ENCODE assay signal across 8 mouse cellular contexts in genomic region chr16:20651076-20651946, GRCm38 (mm10). TPM values are rescaled to one million over a fixed set of nuclear protein-coding genes. Genes with fewer than 3 reads are reported as not detected.
DNase-seq lines count a peak whose midpoint lies in the region; ATAC-seq and TF ChIP-seq lines count a peak whose summit lies in the region.

TSS of gene Psmd2 (plus strand) at chr16:20651652.

- peak; percentile 41 for TF ChIP-seq CTCF in layer of hippocampus, adult 2 months (conservative IDR thresholded peaks at IDR 0.05)
- TF ChIP-seq CTCF in lung, embryonic 14.5 days (IDR thresholded peaks at IDR 0.05; ENCODE audit: low read depth): peak; percentile 32
- no peak for TF ChIP-seq CTCF in olfactory bulb, adult 2 months (IDR thresholded peaks at IDR 0.05; ENCODE audit: insufficient read depth, low read depth, low read length)
- TF ChIP-seq CTCF in thymus, adult 2 months (IDR thresholded peaks at IDR 0.05; ENCODE audit: borderline replicate concordance, control insufficient read depth, extremely low read depth, insufficient read depth, low read length, poor library complexity): 0 out of 2 replicates have a peak, but pooled peaks have one; percentile 22

- peak within 1 kb of the TSS; percentile 74 to 97 for H3K4me3 ChIP-seq in ES-E14 (ENCODE audit: insufficient read depth in 1 of 2, low read depth in 1 of 2, low read length in 2 of 2, poor library complexity in 1 of 2, severe bottlenecking in 1 of 2)
- H3K4me3 ChIP-seq in forebrain, embryonic 16.5 days (replicated peaks; ENCODE audit: low read length): peak within 1 kb of the TSS; percentile 86
- H3K4me3 ChIP-seq in layer of hippocampus, adult 2 months: peak within 1 kb of the TSS; percentile 73
- peak within 1 kb of the TSS; percentile 75 for H3K4me3 ChIP-seq in lung, embryonic 14.5 days (ENCODE audit: low read depth, low read length)
- H3K4me3 ChIP-seq in olfactory bulb, adult 2 months (ENCODE audit: insufficient read depth, low read depth, low read length): peak within 1 kb of the TSS; percentile 58
- H3K4me3 ChIP-seq in thymus, adult 2 months (ENCODE audit: control insufficient read depth, insufficient read depth, low read length): peak within 1 kb of the TSS; percentile 89

- H3K27ac ChIP-seq in ES-E14 (ENCODE audit: insufficient read depth, low read depth, low read length, poor library complexity, severe bottlenecking): peak within 1 kb of the TSS; percentile 56
- H3K27ac ChIP-seq in forebrain, embryonic 16.5 days (ENCODE audit: low read length): peak within 1 kb of the TSS; percentile 83
- H3K27ac ChIP-seq in layer of hippocampus, adult 2 months: peak within 1 kb of the TSS; percentile 92
- H3K27ac ChIP-seq in lung, embryonic 14.5 days (ENCODE audit: low read depth): peak within 1 kb of the TSS; percentile 75
- peak within 1 kb of the TSS; percentile 89 for H3K27ac ChIP-seq in olfactory bulb, adult 2 months (ENCODE audit: insufficient read depth, low read depth, low read length)
- H3K27ac ChIP-seq in thymus, adult 2 months (ENCODE audit: control insufficient read depth, insufficient read depth, low read length): no peak within 1 kb of the TSS

- peak; percentile 78 for TF ChIP-seq POLR2A in olfactory bulb, adult 2 months (IDR thresholded peaks at IDR 0.05; ENCODE audit: insufficient read depth, low read depth, low read length)
- TF ChIP-seq POLR2A in thymus, adult 2 months (IDR thresholded peaks at IDR 0.05; ENCODE audit: control insufficient read depth, extremely low read depth, insufficient read depth, low read length, poor library complexity): peak; percentile 79

- in situ Hi-C loops in ES-E14 (cut with MboI; ENCODE audit: low sequenced_read_pairs in 2 of 2, unreplicated experiment in 2 of 2): no loop called here

- DNase-seq in ES-E14 (ENCODE audit: low read depth, low spot score): peak; percentile 88
- peak; percentile 95 for DNase-seq in cerebellum, adult 11-12 months
- peak; percentile 98 to 99 for DNase-seq in heart, postnatal 36 days
- peak; percentile 96 to 97 for DNase-seq in layer of hippocampus, adult 2 months (ENCODE audit: low spot score in 2 of 2)
- DNase-seq in lung, embryonic 14.5 days: peak; percentile 98
- peak; percentile 96 for DNase-seq in thymus, adult 2 months

- H3K4me2 ChIP-seq in forebrain, embryonic 16.5 days (ENCODE audit: low read length): peak within 1 kb of the TSS; percentile 99
- H3K4me2 ChIP-seq in lung, embryonic 14.5 days: peak within 1 kb of the TSS; percentile 80

- peak; percentile 97 for ATAC-seq in forebrain, embryonic 16.5 days
- peak; percentile 97 for ATAC-seq in lung, embryonic 14.5 days (ENCODE audit: insufficient read depth)

- no peaks in the 10 kb centered on the region for H3K9me3 ChIP-seq in ES-E14 (ENCODE audit: control insufficient read depth, insufficient read depth, low read depth, low read length)
- H3K9me3 ChIP-seq in forebrain, embryonic 16.5 days (ENCODE audit: control insufficient read depth, low read length): no peaks in the 10 kb centered on the region
- no peaks in the 10 kb centered on the region for H3K9me3 ChIP-seq in lung, embryonic 14.5 days (ENCODE audit: low read depth, low read length)

- peak within 1 kb of the TSS; percentile 98 for H3K9ac ChIP-seq in ES-E14 (ENCODE audit: insufficient read depth, low read depth, low read length, poor library complexity, severe bottlenecking)
- H3K9ac ChIP-seq in forebrain, embryonic 16.5 days (replicated peaks; ENCODE audit: low read depth, low read length): peak within 1 kb of the TSS; percentile 90
- peak within 1 kb of the TSS; percentile 73 for H3K9ac ChIP-seq in lung, embryonic 14.5 days

- 0 out of 4 replicates have a peak, but pooled peaks cover 0 to 2% of the 10 kb centered on the region in 2 experiments for H3K4me1 ChIP-seq in ES-E14 (ENCODE audit: control insufficient read depth in 2 of 2, insufficient read depth in 2 of 2, low read length in 2 of 2, poor library complexity in 1 of 2)
- peaks cover 18% of the 10 kb centered on the region for H3K4me1 ChIP-seq in forebrain, embryonic 16.5 days (replicated peaks; ENCODE audit: control insufficient read depth, insufficient read depth, low read length)
- H3K4me1 ChIP-seq in lung, embryonic 14.5 days (ENCODE audit: insufficient read depth): no peaks in the 10 kb centered on the region
- H3K4me1 ChIP-seq in olfactory bulb, adult 2 months (ENCODE audit: control insufficient read depth, insufficient read depth, low read length): no peaks in the 10 kb centered on the region
- peaks cover 3% of the 10 kb centered on the region for H3K4me1 ChIP-seq in thymus, adult 2 months (replicated peaks; ENCODE audit: control insufficient read depth, insufficient read depth, low read length)

- intact Hi-C loops in heart, postnatal 36 days (cut with DNase I): loop anchor here (1.0 to 5.0 kb wide), 4 partner anchors 41 to 224 kb away; partner anchors contain the start of genes Abcc5, Alg3, Ap2m1 and Eef1akmt4

- H3K27me3 ChIP-seq in forebrain, embryonic 16.5 days (replicated peaks; ENCODE audit: control insufficient read depth, insufficient read depth, low read length): no peaks in the 10 kb centered on the region
- H3K27me3 ChIP-seq in lung, embryonic 14.5 days (ENCODE audit: insufficient read depth, low read length): no peaks in the 10 kb centered on the region
- H3K27me3 ChIP-seq in thymus, adult 2 months (ENCODE audit: control insufficient read depth, insufficient read depth, low read length): no peaks in the 10 kb centered on the region

- peaks cover 17% of the 10 kb centered on the region for H3K36me3 ChIP-seq in ES-E14 (ENCODE audit: control insufficient read depth, insufficient read depth, low read length, poor library complexity, severe bottlenecking)
- H3K36me3 ChIP-seq in forebrain, embryonic 16.5 days (ENCODE audit: control insufficient read depth, insufficient read depth): peaks cover 12% of the 10 kb centered on the region
- H3K36me3 ChIP-seq in lung, embryonic 14.5 days (ENCODE audit: insufficient read depth): peaks cover 26% of the 10 kb centered on the region
- peaks cover 11% of the 10 kb centered on the region for H3K36me3 ChIP-seq in thymus, adult 2 months (ENCODE audit: control insufficient read depth, insufficient read depth, low read length)

- 3% methylated on average over 42 of the region's 46 CpGs for WGBS in forebrain, embryonic 16.5 days
- WGBS in lung, embryonic 14.5 days: 2% methylated on average over 46 of the region's 46 CpGs
- WGBS in olfactory bulb, adult 2 months: 2% methylated on average over 46 of the region's 46 CpGs
- WGBS in thymus, adult 2 months: 1% methylated on average over 46 of the region's 46 CpGs

TF ChIP-seq in ES-E14, 5 proteins besides CTCF, POLR2A, EP300 and RAD21:
- TF ChIP-seq CHD2 (IDR thresholded peaks at IDR 0.05; ENCODE audit: low read depth, low read length): no peak
- no peak for TF ChIP-seq ZNF384 (IDR thresholded peaks at IDR 0.05; ENCODE audit: low read depth, low read length)
- peak; percentile 83 for TF ChIP-seq HCFC1 (IDR thresholded peaks at IDR 0.05; ENCODE audit: borderline replicate concordance, insufficient read depth, low read length)
- TF ChIP-seq ZC3H11A (IDR thresholded peaks at IDR 0.05; ENCODE audit: borderline replicate concordance, low read depth, low read length): no peak

RNA-seq across cellular contexts. Expression of gene Psmd2, which starts in this region (rescaled TPM):
- total RNA-seq in ES-E14 (2012; rRNA removed): 200 and 302 TPM in 2 replicates
- 401 and 408 TPM in 2 replicates for polyA plus RNA-seq in forebrain, embryonic 16.5 days (2015; fragmentation: Nextera tagmentation; extraction: Ambion mirVana)
- 100 to 1,000 TPM; 214 to 216 TPM for total RNA-seq in heart, postnatal 36 days (2021)
- 100 to 1,000 TPM; 208 to 213 TPM for total RNA-seq in layer of hippocampus, adult 2 months (2021)
- 345 and 352 TPM in 2 replicates for polyA plus RNA-seq in lung, embryonic 14.5 days (2014; fragmentation: Nextera tagmentation; extraction: Ambion mirVana)
- 1,015 TPM in 1 of 2 replicates, not detected in the other for polyA plus RNA-seq in olfactory bulb, adult 2 months (2012; ENCODE audit: insufficient read depth, insufficient read length, low replicate concordance, missing spikeins)
- 101 and 104 TPM in 2 replicates for polyA plus RNA-seq in thymus, adult 2 months (2012; rRNA removed)
